Mouse (Mus musculus): ENCODE results near the gene Relb. TPM values are rescaled to one million over a fixed set of nuclear protein-coding genes. Genes with fewer than 3 reads are reported as not detected.
A peak's percentile ranks its signal among the peaks of the same experiment; 100 is the strongest.

Gene Relb
- total RNA-seq, 2 experiments from 2014 or later: 5.1 to 7.9 TPM

- intact Hi-C loops (cut with DNase I): no loop called here
- DNase-seq: peak; percentile 69
- Histone ChIP-seq H3K4me3 (peak overlapping the region; percentile 21; the same call in 1 of the 2 replicates), H3K27ac (peak overlapping the region; percentile 98)
- no peak for TF ChIP-seq CTCF (IDR thresholded peaks at IDR 0.05)
These were observed 72.2 kb downstream of the Relb start for GRCm38 (mm10) chr7:19557086-19557485.

Other genes with a start within 250 kb of the Relb start
- 10 to 100 TPM in 1 of 2 experiments, 1 to 10 TPM in 1; 8.5 to 10.7 TPM for gene Ercc2, start 247.4 kb downstream of the Relb start, total RNA-seq (2021)
- gene Klc3, start 225.3 kb downstream of the Relb start, total RNA-seq (2021): under 1 TPM; 0.18 to 0.39 TPM
- over 10,000 TPM; 32,173 to 47,719 TPM for gene Ckm, start 224.7 kb downstream of the Relb start, total RNA-seq (2021)
- gene Mark4, start 170.6 kb downstream of the Relb start, total RNA-seq (2021): 10 to 100 TPM; 17.1 to 17.9 TPM
- gene Exoc3l2, start 166.1 kb downstream of the Relb start, total RNA-seq (2021): under 1 TPM; 0.41 to 0.73 TPM
- gene Bloc1s3, start 121.1 kb downstream of the Relb start, total RNA-seq (2021): 1 to 10 TPM; 1.7 to 2.1 TPM
- gene Trappc6a, start 121.0 kb downstream of the Relb start, total RNA-seq (2021): 1 to 10 TPM; 6.2 to 9.9 TPM
- not detected for gene Nkpd1, start 111.6 kb downstream of the Relb start, total RNA-seq (2021)
- 10 to 100 TPM; 48.4 to 49.1 TPM for gene Ppp1r37, start 66.4 kb downstream of the Relb start, total RNA-seq (2021)
- under 1 TPM; 0.45 to 0.51 TPM for gene Zfp296, start 52.2 kb downstream of the Relb start, total RNA-seq (2021)
- gene Gemin7, start 51.8 kb downstream of the Relb start, total RNA-seq (2021): 10 to 100 TPM; 73.4 to 74.2 TPM
- gene Clasrp, start 25.0 kb downstream of the Relb start, total RNA-seq (2021): 10 to 100 TPM; 13.7 to 15.1 TPM
- 10 to 100 TPM; 46.6 TPM for gene Clptm1, start 35.6 kb upstream of the Relb start, total RNA-seq (2021)
- not detected for gene Apoc2, start 48.5 kb upstream of the Relb start, total RNA-seq (2021)
- gene Gm44805, start 52.0 kb upstream of the Relb start, total RNA-seq (2021): not detected
- not detected for gene Apoc4, start 52.0 kb upstream of the Relb start, total RNA-seq (2021)
- gene Apoc1, start 63.2 kb upstream of the Relb start, total RNA-seq (2021): 1 to 10 TPM in 1 of 2 experiments, under 1 TPM in 1; 0.64 to 1.1 TPM
- 10 to 100 TPM; 38.0 to 61.8 TPM for gene Apoe, start 69.8 kb upstream of the Relb start, total RNA-seq (2021)
- 10 to 100 TPM; 41.0 to 52.4 TPM for gene Tomm40, start 86.0 kb upstream of the Relb start, total RNA-seq (2021)
- 1 to 10 TPM; 1.4 to 1.5 TPM for gene Nectin2, start 121.0 kb upstream of the Relb start, total RNA-seq (2021)
- 10 to 100 TPM; 21.9 to 26.7 TPM for gene Bcam, start 141.6 kb upstream of the Relb start, total RNA-seq (2021)
- gene Cblc, start 167.4 kb upstream of the Relb start, total RNA-seq (2021): not detected
- gene Bcl3, start 193.3 kb upstream of the Relb start, total RNA-seq (2021): 1 to 10 TPM; 1.3 to 1.5 TPM
- gene Gm19345, start 222.6 kb upstream of the Relb start, total RNA-seq (2021): not detected
- gene Ceacam16, start 231.9 kb upstream of the Relb start, total RNA-seq (2021): not detected

Data from gastrocnemius, adult 2 months (tissue).